Mouse (Mus musculus) urinary bladder, adult 2 months (tissue): Measurements from ENCODE around the gene Arhgap9. TPM values are rescaled to one million over a fixed set of nuclear protein-coding genes. Genes with fewer than 3 reads are reported as not detected.
"Not testable (repeated sequence)": the region's sequence is repeated elsewhere in the genome, so short reads cannot be mapped to it uniquely, and the experiment has no call there.

Experiments
- DNase-seq: peaks from one replicate; pipeline ENCODE4 v3.0.0; 2022; ENCODE audit warnings: low spot score
- polyA plus RNA-seq: library from polyadenylated mRNA; depleted of rRNA; stranded (reverse); fragments of >200 nt; gene quantifications from 2 replicates; pipeline ENCODE4 v1.2.3, GENCODE M21; 2012

Gene Arhgap9
- polyA plus RNA-seq, 1 experiment: 8.4 TPM

DNA sequence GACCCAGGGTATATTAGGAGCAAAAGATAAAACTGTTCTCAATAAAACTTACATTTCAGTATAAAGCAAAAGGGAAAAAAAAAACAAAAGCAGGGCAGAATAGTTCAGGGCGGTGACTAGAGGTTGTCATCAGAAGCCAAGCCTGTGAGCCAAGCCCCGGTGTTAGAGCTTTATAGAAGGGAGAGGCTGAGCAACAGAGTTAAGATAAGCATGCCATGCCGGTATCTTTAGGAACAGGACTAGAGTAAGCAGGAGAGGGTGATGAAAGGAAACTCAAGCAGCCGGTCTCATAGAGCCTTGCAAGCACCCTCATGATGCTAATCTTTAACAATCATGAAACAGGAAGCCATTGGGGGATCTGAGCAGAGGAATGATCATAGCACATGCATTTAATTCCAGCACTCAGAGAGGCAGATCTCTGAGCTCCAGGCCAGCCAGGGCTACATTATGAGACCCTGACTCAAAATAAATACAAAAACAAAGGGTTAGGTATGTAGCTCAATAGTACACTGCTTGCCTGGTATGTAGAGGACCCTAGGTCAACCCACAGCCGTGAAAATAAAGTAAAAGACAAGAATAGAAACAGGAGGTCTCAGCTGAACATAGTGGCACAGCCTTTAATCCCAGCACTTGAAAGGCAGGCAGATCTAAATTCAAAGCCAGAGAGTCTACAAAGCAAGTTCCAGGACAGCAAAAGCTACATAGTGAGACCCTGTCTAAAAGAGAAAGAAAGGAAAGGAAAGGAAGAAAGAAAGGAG is 29.7 kb upstream of the Arhgap9 start:
- DNase-seq: no peak

DNA sequence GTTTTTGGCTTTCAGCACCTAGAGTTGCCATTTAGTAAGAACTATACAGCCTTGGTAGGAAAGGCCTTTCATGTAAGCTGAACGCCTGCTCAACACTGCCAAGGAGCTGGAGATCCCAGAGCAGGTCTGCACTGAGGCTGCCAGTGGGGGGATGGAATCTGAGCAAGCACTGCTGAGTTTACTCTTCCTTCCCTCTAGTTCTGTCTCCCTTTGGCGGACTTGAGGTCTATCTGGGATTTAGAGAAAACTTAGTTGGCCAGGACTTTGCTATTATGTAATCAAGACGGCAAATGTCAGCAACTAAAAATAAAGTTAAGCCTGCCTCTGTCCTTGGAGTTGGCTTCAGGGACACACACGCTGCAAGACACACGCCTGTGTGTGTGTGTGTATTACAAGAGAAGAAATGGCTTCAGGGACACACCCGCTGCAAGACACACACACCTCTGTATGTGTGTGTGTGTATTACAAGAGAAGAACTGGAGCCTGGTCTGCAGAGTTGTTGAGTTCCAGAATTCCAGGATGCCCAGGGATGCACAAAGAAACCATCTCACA is 28.7 kb upstream of the Arhgap9 start:
- no peak for DNase-seq

DNA sequence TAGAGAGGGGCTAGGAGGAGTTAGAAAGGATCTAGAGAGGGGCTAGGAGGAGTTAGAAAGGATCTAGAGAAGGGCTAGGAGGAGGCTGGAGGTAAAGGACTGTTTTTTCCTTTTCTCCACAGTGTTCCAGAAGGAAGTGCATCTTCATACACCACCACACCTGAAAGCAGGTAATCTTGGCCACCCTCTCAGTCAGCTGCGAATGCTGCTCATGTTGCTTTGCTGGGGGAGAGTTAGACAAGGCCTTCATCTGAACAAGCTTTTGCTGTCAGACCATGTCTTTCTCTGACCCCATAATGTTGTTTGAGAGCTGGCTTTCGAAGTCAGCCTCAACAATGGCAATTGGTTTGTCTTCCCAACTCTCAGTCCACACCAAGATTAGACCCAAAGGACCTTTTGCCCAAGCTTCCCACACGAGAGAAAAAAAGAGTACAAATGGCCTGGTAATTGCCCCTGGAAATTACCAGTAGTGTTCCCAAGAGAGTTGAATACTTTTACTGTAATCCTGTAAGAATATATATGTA is 28.1 kb upstream of the Arhgap9 start:
- no peak for DNase-seq

DNA sequence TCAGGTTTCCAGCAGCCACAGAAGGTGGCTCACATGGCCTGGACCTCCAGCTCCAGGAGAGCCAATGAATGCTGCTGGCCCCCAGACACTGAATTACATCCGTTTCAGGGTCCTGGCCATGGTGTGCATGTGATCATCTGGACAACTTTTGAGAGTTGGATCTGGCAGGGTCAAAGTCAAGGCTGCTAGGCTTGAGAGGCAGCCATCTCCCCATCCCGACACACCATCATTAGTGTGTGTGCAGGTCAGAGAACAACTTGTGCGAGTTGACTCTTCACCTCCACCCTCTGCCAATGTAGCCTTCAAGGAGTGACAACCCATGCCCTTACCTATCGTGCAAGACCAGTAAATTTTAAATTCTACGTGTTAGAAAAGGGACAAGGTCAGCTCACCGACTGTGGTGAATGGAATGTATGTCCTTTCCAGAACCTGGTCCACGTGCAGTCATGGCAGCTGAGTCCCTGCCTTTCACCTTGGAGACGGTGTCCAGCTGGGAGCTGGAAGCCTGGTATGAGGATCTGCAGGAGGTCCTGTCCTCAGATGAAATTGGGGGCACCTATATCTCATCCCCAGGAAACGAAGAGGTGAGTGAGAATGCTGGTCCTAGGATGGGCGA is 26.8 kb upstream of the Arhgap9 start:
- no peak for DNase-seq

DNA sequence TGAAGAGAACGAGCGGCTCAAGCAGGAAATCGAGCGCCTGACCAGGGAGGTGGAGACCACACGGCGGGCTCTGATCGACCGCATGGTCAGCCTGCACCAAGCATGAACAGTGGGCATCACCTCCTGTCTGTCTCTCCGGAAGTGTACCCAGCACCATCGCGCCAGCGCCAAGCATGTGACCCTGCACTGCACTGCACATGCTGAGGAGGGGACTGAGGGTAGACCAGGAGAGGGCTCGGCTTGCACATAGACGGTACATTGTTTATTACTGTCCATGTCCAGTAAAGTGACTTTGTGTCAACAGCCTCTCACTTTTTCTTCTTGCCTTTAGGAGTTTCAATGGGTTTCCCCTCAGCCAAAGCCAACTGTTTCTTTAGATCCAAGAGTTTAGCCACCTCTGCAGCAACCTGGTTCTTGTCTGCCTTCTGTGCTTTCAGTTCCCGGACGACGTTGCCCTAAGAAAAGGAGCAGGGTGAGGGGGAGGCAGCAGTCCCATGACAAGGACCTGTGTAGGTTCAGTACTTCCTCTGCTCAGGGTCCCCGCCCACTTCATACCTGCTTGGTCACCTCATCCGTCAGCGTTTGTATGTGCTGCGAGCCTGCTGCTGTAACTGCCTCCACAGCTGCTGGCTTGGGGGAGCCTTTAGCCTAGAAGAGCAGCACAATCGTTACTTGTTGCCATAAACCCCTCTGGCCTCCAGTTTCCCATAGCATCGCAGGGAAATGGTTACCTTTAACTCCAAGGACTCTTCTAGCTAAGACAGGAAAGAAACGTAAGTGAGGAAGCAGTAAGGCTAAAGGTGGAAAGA is 25.6 kb upstream of the Arhgap9 start:
- DNase-seq: no peak

DNA sequence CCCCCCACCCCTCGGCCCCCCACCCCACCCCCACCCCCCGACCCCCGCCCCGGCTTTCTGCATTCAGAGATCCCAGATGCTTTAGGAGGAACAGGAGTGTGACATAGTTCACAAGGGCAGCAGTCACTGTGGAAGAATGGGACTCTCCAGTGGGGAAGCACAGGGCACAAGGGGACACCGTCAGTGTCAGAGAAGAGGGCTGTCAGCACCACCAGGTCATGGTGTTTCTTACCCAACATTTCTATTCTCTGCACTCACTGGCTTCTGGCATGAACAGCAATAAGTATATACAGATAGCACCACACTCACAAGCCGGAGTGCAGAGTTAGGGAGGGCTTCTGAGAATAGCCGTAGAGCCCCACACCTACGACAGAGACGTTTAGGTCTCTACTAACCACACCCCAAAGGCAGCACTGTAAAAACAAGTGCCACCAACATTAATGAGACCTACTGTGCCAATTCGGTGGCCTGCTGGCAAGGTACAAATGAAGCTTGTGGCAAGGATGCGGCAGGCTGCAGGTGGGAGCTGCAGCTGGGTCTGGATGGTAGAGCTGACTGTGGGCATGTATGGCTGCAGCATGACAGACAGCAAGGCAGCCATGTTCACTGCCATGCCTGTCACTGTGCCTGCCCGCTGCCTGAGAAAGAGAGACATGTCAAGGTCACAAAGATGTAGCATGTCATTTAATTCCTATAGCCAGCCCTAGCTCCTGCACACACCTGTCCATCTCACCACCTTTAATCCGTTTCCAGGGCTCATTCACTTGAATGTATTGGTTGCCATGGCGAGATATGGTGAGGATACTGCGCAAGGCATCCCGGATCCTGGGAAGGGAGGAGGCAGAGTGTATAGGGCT is 24.5 kb upstream of the Arhgap9 start:
- DNase-seq: no peak

- DNase-seq: no peak
Measured at GRCm38 (mm10) chr10:127300361-127300760, 21.4 kb upstream of the Arhgap9 start.

- DNase-seq: no peak
Measured at GRCm38 (mm10) chr10:127303136-127303535, 18.6 kb upstream of the Arhgap9 start.

DNA sequence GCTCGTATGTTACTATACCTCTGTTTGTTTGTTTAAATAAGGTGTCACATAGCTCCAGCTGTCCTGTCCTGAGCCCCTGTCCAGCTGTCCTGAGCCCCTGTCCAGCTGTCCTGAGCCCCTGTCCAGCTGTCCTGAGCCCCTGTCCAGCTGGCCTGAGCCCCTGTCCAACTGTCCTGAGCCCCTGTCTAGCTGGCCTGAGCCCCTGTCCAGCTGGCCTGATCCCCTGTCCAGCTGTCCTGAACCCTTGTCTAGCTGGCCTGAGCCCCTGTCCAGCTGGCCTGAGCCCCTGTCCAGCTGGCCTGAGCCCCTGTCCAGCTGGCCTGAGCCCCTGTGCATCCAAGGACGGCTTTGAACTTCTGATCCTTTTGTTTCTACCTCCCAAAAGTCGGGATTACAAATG is 12.6 kb upstream of the Arhgap9 start:
- DNase-seq: not testable (repeated sequence)

DNA sequence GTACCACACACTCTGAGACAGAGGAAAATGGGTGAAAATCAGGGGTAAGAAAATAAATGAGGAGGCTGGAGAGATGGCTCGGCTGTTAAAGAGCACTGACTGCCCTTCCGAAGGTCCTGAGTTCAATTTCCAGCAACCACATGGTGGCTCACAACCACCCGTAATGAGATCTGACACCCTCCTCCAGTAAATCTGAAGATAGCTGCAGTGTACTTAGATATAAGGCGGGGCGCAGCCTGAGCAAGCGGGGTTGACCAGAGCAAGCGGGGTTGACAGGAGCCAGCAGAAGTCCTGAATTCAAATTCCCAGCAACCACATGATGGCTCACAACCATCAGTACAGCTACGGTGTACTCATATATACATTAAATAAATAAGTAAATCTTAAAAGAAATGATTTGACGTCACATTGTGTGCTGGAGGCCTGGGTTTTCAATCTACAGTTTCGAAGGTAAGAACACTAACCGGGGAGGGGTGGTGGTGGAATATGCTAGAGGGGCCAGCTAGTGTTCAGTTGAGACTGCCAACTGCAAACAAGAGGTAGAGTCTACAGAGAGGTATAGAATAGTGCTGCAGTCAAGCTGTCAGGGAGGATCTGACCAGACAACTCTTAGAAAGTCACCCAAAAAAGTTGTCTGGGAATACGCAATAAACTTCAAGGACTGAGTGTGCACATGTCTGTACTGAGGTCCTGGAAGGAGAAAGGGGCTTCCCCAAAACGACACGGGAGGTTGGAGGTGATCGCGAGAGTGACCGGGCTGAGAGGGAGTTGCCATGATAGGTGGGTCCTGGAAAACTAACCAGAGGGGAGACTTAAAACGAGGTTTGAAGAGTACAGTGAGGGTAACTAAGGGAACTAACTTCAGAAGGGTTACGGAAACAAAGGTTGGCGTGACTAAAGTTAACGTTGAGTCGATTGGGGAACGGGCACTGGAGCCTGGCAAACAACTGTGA is 11.0 kb upstream of the Arhgap9 start:
- DNase-seq: no peak

DNA sequence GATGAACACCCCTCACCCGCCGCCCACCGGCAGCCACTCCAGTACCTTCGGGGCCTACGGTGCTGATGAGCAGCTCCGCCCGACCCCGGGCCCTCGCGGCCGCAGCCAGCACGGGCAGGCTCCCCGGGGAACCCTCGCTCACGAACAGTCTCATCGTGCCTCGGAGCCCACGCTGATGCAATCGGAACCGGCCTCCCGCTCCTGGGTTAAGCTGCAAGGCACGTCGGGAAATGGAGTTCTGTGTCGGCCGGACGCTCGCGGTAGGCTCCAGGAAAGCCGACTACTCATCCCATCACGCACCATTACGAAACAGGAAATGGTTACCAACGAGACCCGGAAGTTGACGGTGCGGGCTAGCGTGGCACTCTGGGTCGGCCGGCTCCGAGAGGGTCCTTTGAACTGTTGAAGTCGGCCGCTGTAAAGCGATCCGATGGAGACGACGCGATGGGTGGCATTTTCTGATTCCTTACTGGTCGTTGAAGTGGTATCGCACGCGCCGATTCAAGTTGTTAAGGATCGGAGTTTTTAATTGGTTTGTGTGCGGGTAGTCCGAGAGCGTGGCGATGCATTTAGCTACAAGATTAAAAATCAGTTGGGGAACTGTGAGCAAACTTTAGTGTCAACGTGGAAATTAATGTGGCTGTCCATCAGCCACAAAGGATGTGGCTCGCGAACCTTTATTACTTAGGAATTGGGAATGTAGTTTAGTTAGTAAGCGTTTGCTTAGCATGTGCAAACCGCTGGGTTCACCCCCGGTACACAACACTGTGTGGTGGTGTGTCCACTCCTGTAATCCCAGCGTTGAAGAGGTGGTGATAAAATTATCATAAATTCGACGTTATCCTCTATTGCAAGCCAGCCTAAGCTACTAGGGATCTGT is 10.0 kb upstream of the Arhgap9 start, which contains the start of gene Mars:
Gene Mars, minus strand, starts transcription at position 311 of the 880 bp plus-strand sequence.
- DNase-seq: peak; percentile 77

- no peak for DNase-seq
Measured at GRCm38 (mm10) chr10:127312356-127312676, 9.4 kb upstream of the Arhgap9 start.

DNA sequence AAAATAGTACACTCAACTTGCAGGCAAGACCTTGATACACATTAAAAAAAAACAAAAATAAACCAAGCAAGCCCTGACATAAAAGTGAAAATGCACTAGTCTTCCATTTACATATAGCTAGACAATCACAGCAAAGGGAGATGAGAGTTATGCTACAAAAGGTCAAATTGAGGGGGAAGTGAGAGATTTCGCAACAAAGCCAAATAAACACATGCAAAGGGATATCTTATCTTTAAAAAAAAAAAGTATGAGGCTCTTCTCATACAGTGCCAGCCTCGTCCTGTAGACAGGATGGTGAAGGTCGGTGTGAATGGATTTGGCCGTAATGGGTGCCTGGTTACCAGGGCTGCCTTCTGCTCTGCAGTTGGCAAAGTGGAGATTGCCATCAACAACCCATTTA is 8.9 kb upstream of the Arhgap9 start:
- DNase-seq: no peak

- DNase-seq: not testable (repeated sequence)
Measured at GRCm38 (mm10) chr10:127313516-127313915, 8.2 kb upstream of the Arhgap9 start.

DNA sequence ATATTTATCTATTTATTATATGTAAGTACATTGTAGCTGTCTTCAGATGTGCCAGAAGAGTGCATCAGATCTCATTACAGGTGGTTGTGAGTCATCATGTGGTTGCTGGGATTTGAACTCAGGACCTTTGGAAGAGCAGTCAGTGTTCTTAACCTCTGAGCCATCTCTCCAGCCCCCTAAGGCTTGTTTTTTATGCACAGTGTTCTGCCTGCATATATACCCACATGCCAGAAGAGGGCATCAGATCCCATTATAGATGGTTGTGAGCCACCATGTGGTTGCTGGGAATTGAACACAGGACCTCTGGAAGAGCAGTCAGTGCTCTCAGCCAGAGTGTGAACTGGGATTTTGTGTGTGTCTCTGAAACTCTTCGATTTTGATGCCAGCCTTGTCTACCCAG is 6.8 kb upstream of the Arhgap9 start:
- not testable (repeated sequence) for DNase-seq

DNA sequence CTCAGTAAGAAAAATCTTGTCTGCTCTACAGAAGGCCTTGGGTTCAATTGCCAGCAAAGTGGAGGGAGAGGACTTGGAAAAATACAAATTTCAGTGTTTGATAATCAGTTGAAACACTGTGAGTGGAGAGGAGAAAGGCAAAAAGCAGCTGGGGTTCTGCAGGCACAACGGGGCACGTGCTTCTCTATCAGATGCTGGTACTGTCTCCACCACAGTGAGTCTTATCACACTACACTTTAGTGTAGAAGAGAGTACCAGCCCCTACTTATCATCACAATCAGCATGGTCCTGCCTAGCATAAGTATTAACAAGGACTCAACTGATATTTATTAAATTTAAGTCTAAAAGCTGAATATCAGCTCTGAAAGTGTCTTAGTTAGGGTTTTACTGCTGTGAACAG is 4.5 kb upstream of the Arhgap9 start:
- no peak for DNase-seq

DNA sequence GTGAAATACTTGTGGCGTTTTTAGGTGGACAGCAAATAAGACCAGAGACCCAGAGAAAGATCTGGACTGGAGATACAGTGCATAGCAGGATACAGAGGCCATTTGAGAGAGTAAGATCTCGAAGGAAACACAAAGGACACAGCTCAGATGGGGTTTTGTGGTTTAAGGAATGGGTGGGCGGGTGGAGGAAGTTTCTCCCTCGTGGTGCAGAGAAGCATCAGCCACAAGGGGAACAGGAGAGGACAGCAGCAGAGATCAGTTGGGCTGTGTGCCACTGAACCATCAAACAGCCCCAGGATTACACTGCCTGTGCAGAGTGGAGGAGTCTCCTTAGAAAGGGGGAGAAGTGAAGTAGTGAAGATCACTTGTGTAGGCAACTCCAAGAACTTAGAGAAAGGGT is 3.8 kb upstream of the Arhgap9 start:
- DNase-seq: no peak

- DNase-seq: no peak
Measured at GRCm38 (mm10) chr10:127319969-127320368, 1.8 kb upstream of the Arhgap9 start.

GRCm38 (mm10) chr10:127322178-127322577 is 414 bp downstream of the Arhgap9 start:
- DNase-seq: no peak
